Mouse (Mus musculus) embryonic facial prominence, embryonic 11.5 days (tissue): ENCODE measurements at regions not wholly inside any gene's neighbourhood (a gene's known extent, or its start where the extent isn't known, plus 50 kb on each side); places are given as distances from the start of the nearest gene placed in this dataset.
A peak's percentile ranks its signal among the peaks of the same experiment; 100 is the strongest.

Experiments
- ATAC-seq: fragments of 200-750 bp; cut with Nextera tagmentation; replicated peaks from 2 replicates; pipeline ENCODE4 v1.8.0; 2017; ENCODE audit warnings: low read depth; ENCODE audit not compliant: insufficient number of reproducible peaks, low FRiP score, low TSS enrichment
- DNase-seq: peaks from one replicate; pipeline ENCODE4 v3.0.0-alpha.2; 2015; ENCODE audit warnings: low spot score
- H3K27ac ChIP-seq: fragments of 300-500 bp; sonication (generic); replicated peaks from 2 replicates; pipeline ENCODE4 v1.5.1; 2014; ENCODE audit warnings: mild to moderate bottlenecking, low read depth, low read length, control low read depth
- H3K27me3 ChIP-seq: fragments of 300-500 bp; sonication (generic); 2 replicates; pipeline ENCODE4 v1.6.1; 2014; ENCODE audit warnings: mild to moderate bottlenecking, low read length, moderate library complexity, mixed read lengths; ENCODE audit not compliant: control insufficient read depth, insufficient read depth
- H3K36me3 ChIP-seq: fragments of 300-500 bp; sonication (generic); replicated peaks from 2 replicates; pipeline ENCODE4 v1.6.1; 2014; ENCODE audit warnings: low read depth, mild to moderate bottlenecking, low read length, moderate library complexity, mixed read lengths; ENCODE audit not compliant: control insufficient read depth, insufficient read depth
- H3K4me1 ChIP-seq: fragments of 300-500 bp; sonication (generic); 2 replicates; pipeline ENCODE4 v1.6.1; 2014; ENCODE audit warnings: low read length, mixed read lengths; ENCODE audit not compliant: control insufficient read depth, insufficient read depth
- H3K4me2 ChIP-seq: fragments of 300-500 bp; sonication (generic); 2 replicates; pipeline ENCODE4 v1.6.1; 2014; ENCODE audit warnings: low read depth, mild to moderate bottlenecking, control low read depth, low read length, moderate library complexity
- H3K4me3 ChIP-seq: fragments of 300-500 bp; sonication (generic); 2 replicates; pipeline ENCODE4 v1.5.1; 2014; ENCODE audit warnings: low read depth, low read length, control low read depth
- H3K9ac ChIP-seq: fragments of 300-500 bp; sonication (generic); replicated peaks from 2 replicates; pipeline ENCODE4 v1.6.1; 2014; ENCODE audit warnings: mild to moderate bottlenecking, control low read depth, low read length
- H3K9me3 ChIP-seq: fragments of 300-500 bp; sonication (generic); replicated peaks from 2 replicates; pipeline ENCODE4 v1.6.1; 2016; ENCODE audit warnings: mild to moderate bottlenecking, low read length, inconsistent platforms, mixed read lengths; ENCODE audit not compliant: control insufficient read depth
- WGBS: fragments of 180-500 bp; shearing (Covaris S2); extraction: QIAGEN DNeasy Blood & Tissue Kit; methylation state at CpG from one replicate; pipeline ENCODE4 v1.1.7; 2014; 5-methylcytosine and 5-hydroxymethylcytosine counted together

DNA sequence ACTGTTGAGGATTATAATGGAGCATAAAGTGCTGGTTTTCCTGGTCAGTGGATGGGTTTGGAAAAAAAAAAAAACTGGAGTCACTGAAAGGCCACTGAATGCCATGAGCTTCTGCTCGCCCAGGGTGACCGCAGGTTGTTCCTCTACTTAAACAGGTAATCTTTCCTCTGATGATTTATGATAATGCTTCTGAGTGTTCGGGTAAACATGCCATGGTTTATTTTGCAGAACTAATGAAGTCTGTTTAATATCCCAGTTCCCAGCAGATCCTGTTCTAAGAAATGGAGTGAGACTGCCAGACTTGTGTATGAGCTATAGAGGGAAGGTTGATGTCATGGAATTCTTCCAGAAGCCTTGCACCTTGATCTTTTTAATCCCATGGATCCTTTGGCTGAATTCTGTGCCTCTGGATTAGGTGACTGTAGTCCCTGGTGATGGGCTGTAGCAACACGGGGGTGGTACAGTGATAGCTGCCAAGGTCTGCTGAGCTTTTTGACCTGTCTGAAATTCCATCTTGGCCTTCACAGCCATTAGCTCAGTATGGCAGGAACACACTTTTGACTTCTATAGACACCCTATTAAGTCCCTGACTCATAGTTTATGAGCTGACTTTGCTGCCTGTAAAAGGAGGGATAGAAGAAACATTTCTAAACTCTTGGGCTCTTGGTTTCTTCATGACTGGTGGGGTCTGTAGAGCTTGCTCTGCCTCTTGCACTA, 1886.8 kb upstream of the Lrrc6 start:
- H3K4me3 ChIP-seq, result no peak overlapping the region
- H3K9me3 ChIP-seq, result no peaks in the 10 kb centered on the region
- H3K4me1 ChIP-seq, result no peaks in the 10 kb centered on the region
- ATAC-seq, result no peak
- no peak overlapping the region for H3K4me2 ChIP-seq
- 85% methylated on average over 4 of the region's 4 CpGs for WGBS
- no peaks in the 10 kb centered on the region for H3K36me3 ChIP-seq
- no peak overlapping the region for H3K27ac ChIP-seq
- H3K9ac ChIP-seq, result no peak overlapping the region
- no peaks in the 10 kb centered on the region for H3K27me3 ChIP-seq
- DNase-seq, result no peak

DNA sequence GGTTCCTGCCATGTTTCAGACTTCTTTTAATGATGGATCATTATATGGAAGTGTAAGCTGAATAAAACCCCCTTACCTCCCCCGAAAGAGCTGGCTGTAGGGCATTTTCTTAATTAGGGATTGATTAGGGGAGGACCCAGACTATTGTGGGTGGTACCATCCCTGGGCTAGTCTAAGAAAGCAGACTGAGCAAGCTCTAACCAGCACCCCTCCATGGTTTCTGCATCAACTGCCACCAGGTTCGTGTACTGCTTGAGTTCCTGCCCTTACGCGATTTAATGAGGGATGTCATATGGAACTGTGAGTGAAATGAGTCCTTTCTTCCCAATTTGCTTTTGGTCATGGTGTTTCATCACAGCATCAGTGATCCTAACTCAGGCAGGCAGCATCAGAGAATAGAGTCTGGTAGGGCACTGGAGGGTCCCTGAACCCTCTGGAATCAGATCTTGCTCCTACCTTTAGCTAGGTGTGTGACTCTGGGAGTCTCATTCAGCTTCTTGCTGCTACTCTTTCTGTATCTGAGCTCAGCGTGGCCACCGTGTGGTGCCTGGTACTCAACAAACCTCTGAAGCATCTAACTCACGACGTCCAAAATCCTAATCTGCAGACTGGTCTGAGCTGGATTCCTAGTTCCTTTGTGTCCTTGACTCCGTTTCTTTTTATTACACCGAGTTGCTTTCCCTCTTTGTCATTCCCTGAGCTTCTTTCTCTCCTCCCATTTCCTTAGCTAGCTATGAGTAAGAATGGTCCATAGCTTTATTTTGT, 1884.0 kb upstream of the Lrrc6 start:
- H3K27me3 ChIP-seq, result no peaks in the 10 kb centered on the region
- no peaks in the 10 kb centered on the region for H3K4me1 ChIP-seq
- DNase-seq (no peak), ATAC-seq (no peak)
- no peak overlapping the region for H3K9ac ChIP-seq
- H3K27ac ChIP-seq, result no peak overlapping the region
- H3K4me3 ChIP-seq, result no peak overlapping the region
- no peaks in the 10 kb centered on the region for H3K9me3 ChIP-seq
- 63% methylated on average over 10 of the region's 10 CpGs for whole genome bisulfite sequencing
- H3K36me3 ChIP-seq, result no peaks in the 10 kb centered on the region
- no peak overlapping the region for H3K4me2 ChIP-seq

DNA sequence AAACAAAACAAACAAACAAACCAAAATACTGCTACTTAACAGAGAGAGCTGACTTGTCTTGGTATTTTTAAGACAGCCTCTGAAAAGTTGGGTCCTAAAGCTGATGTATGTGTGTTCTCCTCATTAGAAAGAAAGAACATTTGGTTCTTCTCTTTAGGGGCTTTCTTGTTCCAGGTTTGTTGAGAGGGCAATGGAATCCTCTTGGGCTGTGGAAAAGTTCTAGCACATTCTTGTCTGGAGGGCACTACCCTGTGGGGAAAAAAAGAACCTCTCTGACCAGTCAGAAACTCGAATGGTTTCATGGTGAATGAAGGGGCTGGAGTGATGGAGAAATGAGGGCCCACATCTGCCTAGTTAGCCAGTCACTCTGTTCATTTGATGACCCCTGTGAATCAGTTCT, 1874.5 kb upstream of the Lrrc6 start:
- H3K9ac ChIP-seq, result no peak overlapping the region
- H3K4me3 ChIP-seq, result no peak overlapping the region
- H3K27ac ChIP-seq, result no peak overlapping the region
- no peaks in the 10 kb centered on the region for H3K27me3 ChIP-seq
- WGBS, result 44% methylated on average over 1 of the region's 1 CpGs
- H3K9me3 ChIP-seq, result no peaks in the 10 kb centered on the region
- H3K4me1 ChIP-seq, result no peaks in the 10 kb centered on the region
- no peaks in the 10 kb centered on the region for H3K36me3 ChIP-seq
- H3K4me2 ChIP-seq, result no peak overlapping the region
- DNase-seq (no peak), ATAC-seq (no peak)

DNA sequence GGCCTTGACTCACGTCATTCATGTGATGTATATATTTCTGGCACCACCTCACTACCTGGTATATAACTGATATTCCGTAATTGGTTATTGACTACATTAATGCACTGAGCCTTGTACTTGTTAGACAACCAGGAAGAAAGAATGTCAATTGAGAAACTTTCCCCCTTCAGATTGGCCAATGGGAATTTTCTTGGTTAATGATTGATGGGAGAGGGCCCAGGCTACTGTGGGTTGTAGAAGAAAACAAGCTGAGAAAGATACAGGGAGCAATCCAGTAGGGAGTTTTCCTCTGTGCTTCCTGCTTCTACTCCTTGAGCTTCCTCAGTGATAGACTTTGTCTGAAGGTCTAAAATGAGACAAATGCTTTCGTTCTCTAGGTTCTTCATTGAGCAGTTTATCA, 1866.1 kb upstream of the Lrrc6 start:
- DNase-seq, result no peak
- no peak overlapping the region for H3K4me2 ChIP-seq
- no peaks in the 10 kb centered on the region for H3K36me3 ChIP-seq
- WGBS, result 91% methylated on average over 3 of the region's 3 CpGs
- ATAC-seq, result no peak
- no peak overlapping the region for H3K9ac ChIP-seq
- H3K9me3 ChIP-seq, result no peaks in the 10 kb centered on the region
- H3K27ac ChIP-seq, result no peak overlapping the region
- no peaks in the 10 kb centered on the region for H3K27me3 ChIP-seq
- H3K4me3 ChIP-seq, result no peak overlapping the region
- H3K4me1 ChIP-seq, result no peaks in the 10 kb centered on the region

DNA sequence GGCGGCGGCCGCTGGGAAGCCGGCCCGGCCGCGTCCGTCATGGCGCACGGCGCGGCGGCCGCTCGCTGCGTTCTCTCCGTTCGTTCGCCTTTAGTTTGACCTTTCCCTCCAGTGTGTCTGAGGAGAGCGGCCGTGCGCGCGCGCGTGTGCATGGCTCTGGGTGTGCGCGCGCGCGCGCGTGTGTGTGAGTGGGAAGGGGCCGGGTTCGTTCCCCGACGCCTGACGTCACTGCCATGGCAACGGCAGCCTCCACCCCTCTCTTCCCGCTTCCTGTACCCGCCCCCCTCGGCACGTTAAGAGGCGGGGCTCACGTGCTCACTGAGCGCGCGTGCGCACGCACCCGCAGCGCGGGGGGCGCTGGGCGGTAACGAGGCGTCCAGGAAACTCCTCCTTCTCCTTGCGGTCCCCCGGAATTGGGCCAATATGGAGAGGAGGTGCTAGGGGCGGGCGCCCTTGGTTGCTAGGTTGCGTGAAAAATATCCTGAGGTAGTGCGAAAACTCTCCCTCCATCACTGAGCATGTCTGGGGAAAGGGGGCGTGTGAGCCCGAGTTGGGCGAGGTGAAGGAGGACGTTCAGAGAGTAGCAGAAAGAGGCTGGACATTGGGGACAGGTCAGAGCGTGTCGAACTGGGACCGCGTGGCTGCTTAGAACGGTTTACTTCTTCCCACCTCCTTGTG, 1862.5 kb upstream of the Lrrc6 start:
- peak overlapping the region; percentile 76 for H3K4me2 ChIP-seq
- H3K27ac ChIP-seq, result peak overlapping the region; percentile 76
- peak overlapping the region; percentile 83 for H3K4me3 ChIP-seq
- peak; percentile 97 for ATAC-seq
- peak overlapping the region; percentile 82 for H3K9ac ChIP-seq
- H3K4me1 ChIP-seq, result no peaks in the 10 kb centered on the region
- H3K9me3 ChIP-seq, result no peaks in the 10 kb centered on the region
- H3K27me3 ChIP-seq, result no peaks in the 10 kb centered on the region
- DNase-seq, result peak; percentile 98
- 0% methylated on average over 42 of the region's 72 CpGs for WGBS
- no peaks in the 10 kb centered on the region for H3K36me3 ChIP-seq

DNA sequence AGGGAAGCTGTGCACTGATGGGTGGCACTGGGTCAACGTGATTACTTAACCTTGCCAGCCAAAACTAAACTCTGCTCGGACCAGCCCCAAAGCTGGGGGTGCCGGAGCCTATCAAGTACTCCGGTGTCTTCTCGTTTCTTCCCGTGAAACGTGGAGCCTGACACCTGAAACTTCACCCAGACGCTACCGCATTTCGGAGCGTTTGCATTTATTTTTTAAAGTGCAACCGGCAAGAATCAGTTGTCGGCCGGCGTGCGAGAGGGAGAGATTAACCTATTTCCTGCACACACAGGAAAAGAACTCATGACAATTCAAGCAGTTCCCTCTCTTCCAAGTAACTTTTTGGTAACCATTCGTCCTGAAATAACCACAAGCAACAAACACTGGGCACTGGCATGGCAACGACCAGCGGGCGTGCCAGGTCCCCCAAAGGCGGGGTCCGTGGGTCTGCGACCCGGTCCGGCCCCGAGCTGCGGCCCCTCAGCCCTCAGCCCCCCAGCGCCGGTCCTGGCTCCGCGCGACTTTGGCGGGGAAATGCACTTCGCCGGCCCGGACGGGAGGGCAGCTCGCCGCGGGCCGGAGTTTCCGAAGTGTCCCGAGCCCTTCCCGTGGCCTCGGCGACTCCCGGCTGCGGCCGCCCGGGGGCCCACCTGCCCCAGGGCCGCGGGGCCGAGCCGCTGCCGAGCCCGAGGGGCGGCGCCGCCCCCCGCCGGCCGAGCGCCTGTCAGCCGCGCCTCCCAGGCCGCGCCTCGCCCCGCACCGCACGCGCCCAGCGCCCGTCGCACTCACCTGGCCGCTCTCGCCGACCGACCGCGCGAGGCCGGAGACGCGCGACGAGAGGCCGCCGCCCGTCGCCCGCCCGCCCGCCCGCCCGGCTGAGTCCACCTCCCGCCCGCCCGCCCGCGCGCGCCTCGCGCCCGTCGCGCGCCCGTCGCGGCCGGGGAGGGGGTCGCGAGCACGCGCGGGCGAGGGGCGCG, 1861.7 kb upstream of the Lrrc6 start:
- Histone ChIP-seq H3K4me1 (no peaks in the 10 kb centered on the region), H3K9me3 (no peaks in the 10 kb centered on the region), H3K4me2 (peak overlapping the region; percentile 76), H3K36me3 (no peaks in the 10 kb centered on the region), H3K27ac (peak overlapping the region; percentile 76), H3K9ac (peak overlapping the region; percentile 82), H3K27me3 (no peaks in the 10 kb centered on the region), H3K4me3 (peak overlapping the region; percentile 83)
- ATAC-seq (peak; percentile 20; the same call in 1 of the 2 replicates), DNase-seq (peak; percentile 35)
- WGBS, result 2% methylated on average over 76 of the region's 121 CpGs

GRCm38 (mm10) chr15:68360956-68361908, 1860.5 kb upstream of the Lrrc6 start:
- H3K4me3 ChIP-seq, result peak overlapping the region; percentile 83
- WGBS, result 50% methylated on average over 6 of the region's 6 CpGs
- no peaks in the 10 kb centered on the region for H3K36me3 ChIP-seq
- H3K9ac ChIP-seq, result peak overlapping the region; percentile 82
- H3K9me3 ChIP-seq, result no peaks in the 10 kb centered on the region
- H3K27ac ChIP-seq, result no peak overlapping the region
- no peaks in the 10 kb centered on the region for H3K4me1 ChIP-seq
- no peak for DNase-seq
- H3K27me3 ChIP-seq, result no peaks in the 10 kb centered on the region
- H3K4me2 ChIP-seq, result peak overlapping the region; percentile 76
- ATAC-seq, result no peak
